Mouse (Mus musculus): ENCODE results near the gene Cntnap2. TPM values are rescaled to one million over a fixed set of nuclear protein-coding genes. Genes with fewer than 3 reads are reported as not detected.

The Cntnap2 gene
- polyA plus RNA-seq, 1 experiment = not detected

DNA sequence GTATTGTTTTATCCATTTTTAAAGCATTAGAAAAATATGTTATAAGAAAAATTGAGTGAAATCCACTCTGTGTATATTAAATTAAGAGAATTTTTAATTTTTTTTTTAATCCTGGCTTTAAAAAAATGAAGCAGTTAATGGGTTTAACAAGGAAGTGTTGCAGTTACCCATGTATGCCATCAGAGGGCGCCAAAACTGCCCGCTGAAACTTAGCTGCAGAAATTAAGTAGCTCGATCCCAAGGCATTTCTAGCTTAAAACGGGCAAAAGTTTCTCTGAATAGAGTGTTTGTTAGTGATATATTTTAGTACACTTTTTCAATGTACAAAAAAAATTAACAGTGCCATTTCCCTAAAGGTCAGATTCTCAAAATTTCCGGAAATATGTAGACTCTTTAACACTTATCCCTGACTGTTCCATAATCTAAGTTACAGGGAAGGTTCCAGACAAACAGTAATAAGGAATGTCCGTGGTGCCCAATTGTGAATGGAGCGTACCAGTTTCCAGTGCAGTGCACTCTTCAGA, 2132.2 kb downstream of the Cntnap2 start:
- H3K4me3 ChIP-seq = no peak overlapping the region
- H3K4me2 ChIP-seq (ENCODE audit: low read depth) = peak overlapping the region; percentile 45
- TF ChIP-seq POLR2A (IDR thresholded peaks at IDR 0.05; ENCODE audit: insufficient read length, low read depth) (no peak), SRF (IDR thresholded peaks at IDR 0.05; ENCODE audit: control insufficient read depth, insufficient read length, low read depth) (no peak), MYOD1 (IDR thresholded peaks at IDR 0.05; ENCODE audit: control insufficient read depth in 1 of 3, insufficient read length in 2 of 3, low read depth in 2 of 3) (no peak), MAX (IDR thresholded peaks at IDR 0.05; ENCODE audit: low read depth) (no peak), POLR2AphosphoS2 (IDR thresholded peaks at IDR 0.05; ENCODE audit: insufficient read length, low read depth) (no peak), TCF12 (IDR thresholded peaks at IDR 0.05; ENCODE audit: insufficient read depth, poor library complexity, severe bottlenecking) (no peak), E2F4 (IDR thresholded peaks at IDR 0.05; ENCODE audit: insufficient read depth) (no peak), TCF3 (IDR thresholded peaks at IDR 0.05; ENCODE audit: insufficient read length, low read depth) (no peak), REST (IDR thresholded peaks at IDR 0.05; ENCODE audit: insufficient read depth, insufficient read length) (no peak), CEBPB (IDR thresholded peaks at IDR 0.05; ENCODE audit: insufficient read depth, poor library complexity, severe bottlenecking) (no peak), MYOG (IDR thresholded peaks at IDR 0.05; ENCODE audit: control insufficient read depth in 1 of 3, insufficient read depth in 1 of 3, insufficient read length in 2 of 3, low read depth in 2 of 3) (no peak), USF1 (IDR thresholded peaks at IDR 0.05; ENCODE audit: low read depth) (no peak)
- no peaks in the 10 kb centered on the region for H3K27me3 ChIP-seq (ENCODE audit: control insufficient read depth, insufficient read depth, insufficient read length)
- H3ac ChIP-seq (ENCODE audit: control insufficient read depth, insufficient read length) = no peak overlapping the region
- no peaks in the 10 kb centered on the region for H3K36me3 ChIP-seq (ENCODE audit: control insufficient read depth, insufficient read depth)
- H3K79me2 ChIP-seq (ENCODE audit: control insufficient read depth, insufficient read depth) = no peaks in the 10 kb centered on the region

DNA sequence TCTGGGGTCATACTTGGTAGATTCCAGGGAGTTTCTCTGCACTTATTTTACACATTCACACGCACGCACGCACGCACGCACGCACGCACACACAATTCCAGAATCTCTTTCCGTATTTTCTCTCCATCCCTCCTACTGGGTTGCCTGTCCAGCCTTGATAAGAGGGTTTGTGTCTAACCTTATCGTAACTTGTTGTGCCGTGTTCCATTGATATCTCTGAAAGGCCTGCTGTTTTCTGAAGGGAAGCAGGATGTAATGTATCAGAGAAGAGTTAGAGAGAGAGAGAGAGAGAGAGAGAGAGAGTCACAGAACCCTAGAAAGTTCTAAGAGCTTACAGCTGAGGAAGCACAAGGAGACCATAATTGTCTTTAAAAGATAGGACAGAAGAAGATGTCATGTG, 2132.8 kb downstream of the Cntnap2 start:
- no peak overlapping the region for H3K4me2 ChIP-seq (ENCODE audit: low read depth)
- H3K79me2 ChIP-seq (ENCODE audit: control insufficient read depth, insufficient read depth) = no peaks in the 10 kb centered on the region
- H3K27me3 ChIP-seq (ENCODE audit: control insufficient read depth, insufficient read depth, insufficient read length) = no peaks in the 10 kb centered on the region
- no peak overlapping the region for H3K4me3 ChIP-seq
- TF ChIP-seq USF1 (IDR thresholded peaks at IDR 0.05; ENCODE audit: low read depth) (no peak), MYOG (IDR thresholded peaks at IDR 0.05; ENCODE audit: control insufficient read depth in 1 of 3, insufficient read depth in 1 of 3, insufficient read length in 2 of 3, low read depth in 2 of 3) (no peak), CEBPB (IDR thresholded peaks at IDR 0.05; ENCODE audit: insufficient read depth, poor library complexity, severe bottlenecking) (no peak), TCF12 (IDR thresholded peaks at IDR 0.05; ENCODE audit: insufficient read depth, poor library complexity, severe bottlenecking) (no peak), SRF (IDR thresholded peaks at IDR 0.05; ENCODE audit: control insufficient read depth, insufficient read length, low read depth) (no peak), REST (IDR thresholded peaks at IDR 0.05; ENCODE audit: insufficient read depth, insufficient read length) (no peak), POLR2AphosphoS2 (IDR thresholded peaks at IDR 0.05; ENCODE audit: insufficient read length, low read depth) (no peak)
- no peak overlapping the region for H3ac ChIP-seq (ENCODE audit: control insufficient read depth, insufficient read length)
- H3K36me3 ChIP-seq (ENCODE audit: control insufficient read depth, insufficient read depth) = no peaks in the 10 kb centered on the region

DNA sequence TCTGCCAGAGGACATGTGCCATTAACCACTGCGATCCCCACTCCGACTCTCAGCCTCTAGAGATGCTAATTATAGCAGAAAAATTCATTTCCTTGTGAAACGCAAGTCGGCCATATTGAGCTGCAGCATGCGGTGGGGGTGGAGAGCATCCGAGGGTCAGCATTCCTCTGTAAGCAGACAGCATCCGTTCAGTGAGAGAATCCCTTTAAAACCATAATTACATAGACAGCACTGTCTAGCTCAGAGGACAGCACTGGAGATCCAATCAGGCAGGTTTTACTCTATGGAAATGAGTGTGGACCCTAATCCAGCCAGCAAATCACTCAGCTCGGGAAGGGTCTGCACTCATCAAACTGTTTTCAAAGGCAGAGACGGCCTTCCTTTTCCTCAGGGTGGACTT, 2133.3 kb downstream of the Cntnap2 start:
- Histone ChIP-seq H3K36me3 (ENCODE audit: control insufficient read depth, insufficient read depth) (no peaks in the 10 kb centered on the region), H3ac (ENCODE audit: control insufficient read depth, insufficient read length) (no peak overlapping the region), H3K27me3 (ENCODE audit: control insufficient read depth, insufficient read depth, insufficient read length) (no peaks in the 10 kb centered on the region), H3K79me2 (ENCODE audit: control insufficient read depth, insufficient read depth) (no peaks in the 10 kb centered on the region), H3K4me3 (no peak overlapping the region), H3K4me2 (ENCODE audit: low read depth) (no peak overlapping the region)
- TF ChIP-seq TCF3 (IDR thresholded peaks at IDR 0.05; ENCODE audit: insufficient read length, low read depth) (no peak), USF1 (IDR thresholded peaks at IDR 0.05; ENCODE audit: low read depth) (no peak), SRF (IDR thresholded peaks at IDR 0.05; ENCODE audit: control insufficient read depth, insufficient read length, low read depth) (no peak), MYOD1 (IDR thresholded peaks at IDR 0.05; ENCODE audit: control insufficient read depth in 1 of 3, insufficient read length in 2 of 3, low read depth in 2 of 3) (no peak)

DNA sequence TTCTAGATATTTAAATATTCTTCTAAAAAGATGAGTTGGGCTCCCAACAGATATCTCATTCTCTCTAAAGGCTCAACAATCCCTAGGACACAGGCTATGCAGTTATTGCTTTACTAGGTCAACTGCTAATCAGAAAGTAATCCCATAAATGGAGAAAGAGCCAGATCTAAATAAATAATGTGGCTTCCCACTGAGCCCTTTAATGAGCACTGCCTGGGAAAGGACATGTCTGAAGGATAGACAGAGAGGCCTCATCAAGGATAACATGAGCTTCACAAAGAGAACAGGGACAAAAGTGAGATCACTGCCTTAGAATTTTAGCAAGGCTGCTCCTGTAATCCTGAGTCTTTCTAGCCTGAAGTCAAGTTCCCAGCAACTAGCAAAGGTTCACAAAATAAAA, 2138.4 kb downstream of the Cntnap2 start:
- H3K27me3 ChIP-seq (ENCODE audit: control insufficient read depth, insufficient read depth, insufficient read length) = no peaks in the 10 kb centered on the region
- no peak overlapping the region for H3K4me3 ChIP-seq
- H3ac ChIP-seq (ENCODE audit: control insufficient read depth, insufficient read length) = no peak overlapping the region
- H3K79me2 ChIP-seq (ENCODE audit: control insufficient read depth, insufficient read depth) = no peaks in the 10 kb centered on the region
- TF ChIP-seq MYOG (IDR thresholded peaks at IDR 0.05; ENCODE audit: control insufficient read depth in 1 of 3, insufficient read depth in 1 of 3, insufficient read length in 2 of 3, low read depth in 2 of 3) = no peak
- TF ChIP-seq CEBPB (IDR thresholded peaks at IDR 0.05; ENCODE audit: insufficient read depth, poor library complexity, severe bottlenecking) = no peak
- no peak for TF ChIP-seq E2F4 (IDR thresholded peaks at IDR 0.05; ENCODE audit: insufficient read depth)
- TF ChIP-seq TCF12 (IDR thresholded peaks at IDR 0.05; ENCODE audit: insufficient read depth, poor library complexity, severe bottlenecking) = no peak
- no peak for TF ChIP-seq SRF (IDR thresholded peaks at IDR 0.05; ENCODE audit: control insufficient read depth, insufficient read length, low read depth)
- no peak for TF ChIP-seq MAX (IDR thresholded peaks at IDR 0.05; ENCODE audit: low read depth)
- TF ChIP-seq TCF3 (IDR thresholded peaks at IDR 0.05; ENCODE audit: insufficient read length, low read depth) = no peak
- no peak for TF ChIP-seq REST (IDR thresholded peaks at IDR 0.05; ENCODE audit: insufficient read depth, insufficient read length)
- no peak for TF ChIP-seq MYOD1 (IDR thresholded peaks at IDR 0.05; ENCODE audit: control insufficient read depth in 1 of 3, insufficient read length in 2 of 3, low read depth in 2 of 3)
- no peak for TF ChIP-seq POLR2AphosphoS2 (IDR thresholded peaks at IDR 0.05; ENCODE audit: insufficient read length, low read depth)
- no peak for TF ChIP-seq USF1 (IDR thresholded peaks at IDR 0.05; ENCODE audit: low read depth)
- no peak for TF ChIP-seq POLR2A (IDR thresholded peaks at IDR 0.05; ENCODE audit: insufficient read length, low read depth)
- no peak overlapping the region for H3K4me2 ChIP-seq (ENCODE audit: low read depth)
- H3K36me3 ChIP-seq (ENCODE audit: control insufficient read depth, insufficient read depth) = no peaks in the 10 kb centered on the region

DNA sequence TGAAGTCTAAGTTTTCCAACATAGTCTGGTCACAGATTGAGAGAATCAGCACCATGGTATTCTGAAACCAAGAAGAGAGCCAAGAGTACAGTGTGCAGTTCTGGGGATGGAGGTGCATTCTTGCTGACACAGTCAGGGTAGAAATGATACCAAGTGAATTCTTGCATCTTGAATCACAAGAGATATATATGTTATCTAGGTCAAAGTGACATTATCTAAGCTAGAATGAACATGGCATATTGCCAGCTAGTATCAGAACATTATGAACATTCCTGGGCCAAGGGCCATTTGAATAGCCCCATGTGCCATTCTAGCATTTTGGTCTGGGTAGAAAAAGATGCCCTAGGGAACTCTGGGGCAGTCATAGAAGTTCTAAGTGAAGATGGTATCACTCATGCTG, 2141.5 kb downstream of the Cntnap2 start:
- no peak overlapping the region for H3K4me3 ChIP-seq
- no peaks in the 10 kb centered on the region for H3K36me3 ChIP-seq (ENCODE audit: control insufficient read depth, insufficient read depth)
- H3K4me2 ChIP-seq (ENCODE audit: low read depth) = no peak overlapping the region
- no peaks in the 10 kb centered on the region for H3K27me3 ChIP-seq (ENCODE audit: control insufficient read depth, insufficient read depth, insufficient read length)
- no peaks in the 10 kb centered on the region for H3K79me2 ChIP-seq (ENCODE audit: control insufficient read depth, insufficient read depth)
- no peak overlapping the region for H3ac ChIP-seq (ENCODE audit: control insufficient read depth, insufficient read length)
- TF ChIP-seq TCF3 (IDR thresholded peaks at IDR 0.05; ENCODE audit: insufficient read length, low read depth) (no peak), MAX (IDR thresholded peaks at IDR 0.05; ENCODE audit: low read depth) (no peak), REST (IDR thresholded peaks at IDR 0.05; ENCODE audit: insufficient read depth, insufficient read length) (no peak), POLR2A (IDR thresholded peaks at IDR 0.05; ENCODE audit: insufficient read length, low read depth) (no peak), SRF (IDR thresholded peaks at IDR 0.05; ENCODE audit: control insufficient read depth, insufficient read length, low read depth) (no peak), POLR2AphosphoS2 (IDR thresholded peaks at IDR 0.05; ENCODE audit: insufficient read length, low read depth) (no peak), MYOG (IDR thresholded peaks at IDR 0.05; ENCODE audit: control insufficient read depth in 1 of 3, insufficient read depth in 1 of 3, insufficient read length in 2 of 3, low read depth in 2 of 3) (no peak), USF1 (IDR thresholded peaks at IDR 0.05; ENCODE audit: low read depth) (no peak), E2F4 (IDR thresholded peaks at IDR 0.05; ENCODE audit: insufficient read depth) (no peak), CEBPB (IDR thresholded peaks at IDR 0.05; ENCODE audit: insufficient read depth, poor library complexity, severe bottlenecking) (no peak), TCF12 (IDR thresholded peaks at IDR 0.05; ENCODE audit: insufficient read depth, poor library complexity, severe bottlenecking) (no peak), MYOD1 (IDR thresholded peaks at IDR 0.05; ENCODE audit: control insufficient read depth in 1 of 3, insufficient read length in 2 of 3, low read depth in 2 of 3) (no peak)
